Mouse (Mus musculus) cerebellum, adult 11 months (tissue): ENCODE measurements around the gene Klf7.

ENCODE experiments used
- DNase-seq: peaks from one replicate; pipeline ENCODE4 v3.0.0; 2022

Gene Klf7

DNA sequence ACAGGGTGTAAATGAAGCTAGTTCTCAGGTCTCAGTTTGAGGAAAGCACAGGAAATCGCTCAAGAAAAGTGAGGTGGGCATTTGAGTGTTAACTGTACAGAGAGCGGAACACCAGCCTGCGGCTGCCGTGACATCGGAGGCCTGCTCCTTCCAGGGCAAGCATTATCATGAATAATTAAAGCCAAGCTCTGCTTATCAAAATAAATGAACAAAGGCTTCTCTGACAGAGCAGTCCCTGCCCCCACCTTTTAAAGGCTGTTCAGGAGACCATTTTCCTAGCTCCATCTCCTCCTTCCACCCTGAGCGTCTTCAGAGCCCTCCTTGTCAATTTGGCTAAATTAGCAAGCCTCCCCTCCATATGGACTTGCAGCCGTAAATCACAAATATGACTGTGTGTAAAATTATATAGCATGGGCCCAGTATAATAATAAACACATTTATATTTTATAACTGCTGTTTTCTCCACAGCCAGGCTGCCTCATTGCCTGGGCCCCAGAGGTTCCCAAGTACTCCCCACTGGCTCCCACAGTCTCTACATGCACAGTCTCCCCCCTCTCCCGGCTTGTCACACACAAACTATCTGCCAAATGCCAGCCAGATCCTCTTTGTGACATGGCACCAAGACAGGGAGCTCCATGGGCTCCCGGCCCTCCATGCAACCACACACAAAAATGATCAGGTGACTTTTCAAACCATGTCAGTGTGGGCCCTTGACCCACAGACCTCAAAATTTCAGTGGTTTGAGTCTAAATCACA lies 61.2 kb downstream of the Klf7 start:
- no peak for DNase-seq

DNA sequence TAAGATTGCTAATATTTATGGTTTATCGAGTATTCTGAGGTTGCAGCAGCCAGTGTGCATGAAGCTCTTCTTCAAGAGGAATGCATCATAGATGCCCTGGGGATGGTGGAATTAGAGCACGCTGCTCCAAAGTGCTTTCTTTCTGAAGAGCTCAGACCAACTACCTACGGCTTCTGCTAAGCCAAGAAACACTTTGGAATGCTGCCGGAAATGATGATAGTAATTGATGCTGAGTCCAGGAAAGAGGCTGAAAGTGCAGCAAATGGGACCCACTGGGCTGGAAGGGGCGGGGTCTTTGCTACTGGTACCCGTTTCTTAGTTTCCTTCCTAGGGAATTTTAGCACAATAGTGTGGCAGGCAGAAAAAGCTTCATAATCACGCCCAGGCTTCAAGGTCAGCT lies 62.0 kb downstream of the Klf7 start:
- no peak for DNase-seq

DNA sequence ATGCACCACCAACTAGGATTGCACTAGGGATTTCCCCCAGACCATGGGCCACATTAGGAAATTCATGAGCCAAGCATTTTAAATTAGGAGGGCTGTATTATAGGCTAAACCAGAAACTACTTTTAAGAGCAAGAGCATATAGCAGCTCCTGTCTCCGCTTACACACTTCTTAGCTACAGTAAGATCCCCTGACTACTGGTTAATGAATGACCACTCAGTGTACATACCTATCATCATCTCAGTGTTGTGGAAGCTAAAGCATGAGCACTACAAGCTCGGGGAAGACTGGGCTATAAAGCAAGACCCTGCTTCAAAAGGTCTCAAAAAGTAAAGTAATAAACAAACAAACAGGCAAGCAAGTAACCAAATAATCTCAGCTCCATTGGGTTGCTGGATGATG lies 65.5 kb downstream of the Klf7 start:
- DNase-seq: no peak

- no peak for DNase-seq
Observed at GRCm38 (mm10) chr1:64055978-64056377, 66.1 kb downstream of the Klf7 start.

GRCm38 (mm10) chr1:64055210-64055609 lies 66.9 kb downstream of the Klf7 start:
- no peak for DNase-seq

GRCm38 (mm10) chr1:64052069-64052750 lies 69.9 kb downstream of the Klf7 start:
- no peak for DNase-seq

DNA sequence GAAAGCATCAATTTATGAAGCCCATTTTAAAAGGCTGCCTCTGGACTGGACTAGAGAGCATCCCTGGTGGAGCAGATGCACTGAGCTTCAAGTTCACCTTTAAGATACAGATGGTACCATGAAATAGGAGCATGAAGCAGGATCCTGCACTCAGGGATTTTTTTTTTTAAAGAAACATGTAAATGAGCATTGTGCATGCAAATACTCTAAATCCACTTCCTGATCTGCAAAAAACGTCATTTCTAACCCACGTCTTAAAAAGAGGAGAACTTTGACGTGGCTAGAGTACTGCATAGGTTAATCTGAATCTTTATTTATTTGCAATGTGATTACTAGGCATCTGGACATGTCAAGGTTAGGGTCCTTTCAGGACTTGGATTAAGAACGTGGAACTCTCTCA lies 73.5 kb downstream of the Klf7 start:
- DNase-seq: no peak

DNA sequence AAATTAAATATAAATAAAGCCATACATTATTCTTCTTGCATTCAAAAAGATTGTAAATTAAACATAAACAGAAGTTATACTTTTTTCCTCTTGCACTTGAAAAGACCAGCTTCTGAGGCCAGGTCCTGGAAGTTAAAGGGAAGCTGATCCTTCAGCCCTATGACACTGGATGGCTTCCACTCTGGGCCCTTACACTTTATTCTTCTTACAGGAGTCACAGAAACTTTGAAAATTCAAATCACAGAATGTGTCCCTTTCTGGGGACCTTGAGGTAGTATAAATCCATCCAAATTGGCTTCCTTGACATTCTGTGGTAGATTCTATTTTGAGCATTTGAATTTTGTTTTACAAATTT lies 75.3 kb downstream of the Klf7 start:
- DNase-seq: no peak

- DNase-seq: no peak
Observed at GRCm38 (mm10) chr1:64046087-64046801, 75.8 kb downstream of the Klf7 start.

DNA sequence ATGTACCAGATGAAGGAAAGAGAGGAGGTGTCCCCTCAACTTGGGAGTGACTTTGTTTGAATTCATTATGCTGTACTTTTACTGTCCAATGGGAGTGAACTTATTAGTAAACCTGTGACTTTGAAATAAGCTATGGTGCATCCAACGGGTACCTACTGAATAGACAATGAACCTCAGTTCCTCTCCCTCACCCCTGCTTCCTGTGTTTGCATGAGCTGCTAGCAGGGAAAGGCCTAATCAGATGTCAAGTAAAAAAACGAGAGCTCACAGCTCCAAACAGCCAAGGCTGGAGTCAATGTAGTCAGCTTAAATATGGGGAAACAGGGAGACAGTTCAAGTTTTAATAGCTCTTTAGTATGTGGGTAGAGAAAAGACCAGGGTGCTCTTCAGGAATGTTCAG lies 77.5 kb downstream of the Klf7 start:
- DNase-seq: no peak

GRCm38 (mm10) chr1:64040831-64041383 lies 81.2 kb downstream of the Klf7 start:
- DNase-seq: no peak

DNA sequence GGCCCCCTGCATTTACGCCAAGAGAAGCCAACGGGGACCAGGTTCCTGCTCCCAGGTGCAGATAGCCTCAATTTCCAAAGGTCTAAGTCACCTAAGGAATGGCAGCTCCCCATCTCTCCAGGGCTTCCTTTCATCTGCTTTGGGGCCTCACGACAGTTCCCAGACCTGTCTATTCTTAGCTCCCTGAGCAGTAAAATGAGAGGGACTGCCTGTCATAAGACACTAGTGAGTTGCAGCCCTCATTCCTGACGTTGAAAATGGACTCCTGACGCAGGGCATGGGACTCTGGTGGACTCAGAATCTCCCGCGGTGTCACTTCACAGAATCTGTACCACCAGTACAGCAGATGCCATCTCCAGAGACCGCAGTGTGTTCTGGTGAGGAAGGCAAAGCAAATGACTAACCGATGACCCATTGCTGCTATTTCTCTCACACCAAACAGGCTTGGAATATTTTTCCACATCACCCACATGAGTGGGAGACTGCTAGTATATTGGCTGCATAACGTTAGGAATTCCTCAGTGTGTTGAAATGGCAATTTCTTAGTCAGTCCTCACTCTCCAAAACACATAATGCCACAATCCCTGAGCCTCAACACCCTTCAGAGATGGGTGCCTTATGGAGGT lies 81.9 kb downstream of the Klf7 start:
- no peak for DNase-seq

- DNase-seq: no peak
Observed at GRCm38 (mm10) chr1:64038343-64038742, 83.7 kb downstream of the Klf7 start.

DNA sequence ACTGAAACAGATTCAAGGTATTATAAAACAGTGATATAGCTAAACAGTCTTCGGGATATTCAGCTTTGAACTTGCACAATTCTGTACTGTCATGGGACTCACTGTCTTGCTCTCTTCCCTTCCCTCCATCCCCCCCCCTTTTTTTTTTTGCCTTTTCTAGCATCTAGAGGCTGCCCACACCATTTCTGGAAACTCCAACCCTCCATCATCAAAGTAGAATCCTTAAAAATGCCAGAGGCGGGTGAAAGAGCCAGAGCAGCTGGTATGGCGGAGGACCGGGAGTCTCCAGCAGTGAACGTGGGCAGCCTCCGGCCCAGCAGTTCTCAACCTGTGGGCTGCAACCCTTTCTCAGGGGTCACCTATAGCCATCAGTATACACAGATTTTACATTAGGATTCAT lies 84.3 kb downstream of the Klf7 start:
- DNase-seq: no peak

GRCm38 (mm10) chr1:64036881-64037452 lies 85.1 kb downstream of the Klf7 start:
- no peak for DNase-seq

DNA sequence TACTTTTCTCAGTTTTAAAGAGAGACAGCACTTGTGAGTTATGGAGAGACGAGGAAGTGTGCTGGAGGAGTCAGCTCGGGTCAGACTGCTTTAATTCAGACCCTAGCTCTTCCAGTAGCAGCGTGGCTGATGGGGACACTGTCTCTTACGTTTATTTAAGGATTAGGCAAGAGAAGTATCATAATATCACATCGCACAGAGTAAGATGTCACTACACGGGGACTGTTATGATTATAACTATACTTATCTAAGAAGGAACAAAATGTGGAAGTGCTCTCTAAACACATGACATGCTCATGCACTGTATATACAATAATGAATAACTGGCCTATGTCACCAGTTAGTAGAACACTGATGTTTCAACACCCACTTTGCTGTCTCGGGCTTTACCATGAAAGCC lies 86.3 kb downstream of the Klf7 start:
- DNase-seq: no peak

DNA sequence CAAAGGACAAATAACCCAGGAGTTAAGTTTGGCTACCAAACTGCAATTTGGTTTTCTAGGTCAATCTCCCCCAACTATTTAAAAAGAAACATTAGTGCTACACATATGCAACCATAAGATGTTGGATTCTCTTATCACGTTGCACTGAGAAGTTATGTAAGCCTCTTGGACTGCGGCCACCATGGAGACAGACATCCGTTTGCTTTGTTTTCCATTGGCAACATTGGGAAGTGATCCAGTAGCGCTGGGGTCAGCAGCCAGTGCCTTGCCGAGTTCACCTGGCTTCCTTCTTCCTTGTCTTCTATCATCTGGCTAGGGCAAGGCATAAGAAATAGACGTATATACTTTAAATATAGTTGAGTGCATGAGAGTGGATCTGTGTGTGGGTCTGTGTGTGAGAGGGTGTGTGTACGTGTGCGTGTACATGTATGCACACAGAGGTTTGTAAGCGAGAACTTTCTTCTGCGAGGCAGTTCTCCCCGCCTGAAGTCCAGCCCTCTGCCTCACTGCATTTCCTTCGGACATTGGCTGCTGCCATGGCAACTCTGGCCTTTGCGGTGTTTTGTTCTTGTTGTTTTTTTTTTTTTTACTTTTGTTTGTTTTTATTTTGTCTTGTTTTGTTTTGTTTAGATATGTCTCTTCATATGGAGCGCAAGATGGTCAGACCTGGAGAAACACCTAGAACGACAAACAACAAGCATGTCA lies 86.8 kb downstream of the Klf7 start:
- no peak for DNase-seq

DNA sequence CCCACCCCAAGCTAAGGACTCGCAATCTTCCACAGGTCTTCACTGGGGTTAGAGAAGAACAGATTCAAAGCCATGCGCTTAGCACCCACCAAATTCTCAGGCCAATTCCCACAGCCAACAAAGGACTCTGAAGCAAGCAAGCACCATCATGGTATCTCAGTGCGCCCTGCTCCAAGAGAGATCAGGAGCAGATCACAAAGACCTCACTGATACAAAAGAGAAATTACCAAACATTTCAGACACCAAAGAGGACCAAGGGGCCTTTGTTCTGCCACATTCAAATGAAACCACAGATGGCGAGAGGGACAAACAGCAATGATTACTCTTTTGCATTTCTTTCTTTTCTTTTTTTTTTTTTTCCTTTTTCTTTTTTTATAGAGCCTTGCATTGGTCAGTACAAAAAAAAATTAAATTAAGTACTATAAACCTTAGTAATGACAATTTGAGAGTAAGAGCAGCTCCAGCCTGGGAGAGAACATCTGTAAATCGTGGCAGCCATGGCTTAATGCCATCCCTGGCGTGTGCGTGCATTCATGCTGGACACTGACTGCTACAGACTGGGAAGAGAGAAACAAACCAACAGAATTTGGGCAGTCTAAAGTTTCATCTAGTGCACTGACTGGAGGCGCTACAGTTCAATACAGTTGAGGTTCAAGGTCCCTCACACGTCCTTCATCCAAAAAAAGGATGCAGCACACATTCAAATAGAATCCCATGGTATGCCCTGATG lies 89.4 kb downstream of the Klf7 start:
- DNase-seq: no peak

DNA sequence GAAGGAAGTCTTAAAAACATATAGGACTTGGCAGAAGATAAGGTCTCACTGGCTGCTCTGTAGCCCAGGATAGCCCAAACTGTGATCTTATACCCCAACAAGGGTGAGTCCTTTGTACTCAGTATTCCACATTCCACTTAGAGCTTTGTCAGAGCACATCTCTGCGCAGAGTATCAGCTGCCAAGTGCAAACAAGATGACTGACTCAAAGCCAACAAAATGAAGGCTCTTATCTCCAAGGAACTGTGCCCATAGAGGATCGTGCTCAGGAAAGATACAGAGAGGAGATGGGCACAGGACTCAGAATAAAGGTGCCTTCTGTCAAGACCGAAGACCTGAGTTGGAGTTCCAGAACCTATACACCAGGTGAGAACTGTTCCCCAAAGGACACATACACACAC lies 100.1 kb downstream of the Klf7 start:
- no peak for DNase-seq

GRCm38 (mm10) chr1:64020672-64021635 lies 101.1 kb downstream of the Klf7 start:
- peak; percentile 27 for DNase-seq
